ENCODE assay signal across 9 mouse cellular contexts in genomic region chr2:71543948-71544347, GRCm38 (mm10). TPM values are rescaled to one million over a fixed set of nuclear protein-coding genes. Genes with fewer than 3 reads are reported as not detected.
DNase-seq lines count a peak whose midpoint lies in the region; ATAC-seq and TF ChIP-seq lines count a peak whose summit lies in the region.
"Had no signal": no experiment of that assay in that cellular context is flagged by ENCODE, and none has a peak within 500 bp of the region (broad histone marks: within the 10 kb centered on the region; RNA-seq: fewer than 3 reads in every experiment).

No protein-coding gene starts in this region.

- peaks cover 18% of the 10 kb centered on the region for H3K4me1 ChIP-seq in neural tube, embryonic 11.5 days (ENCODE audit: control insufficient read depth, insufficient read depth, low read length)
- H3K4me1 ChIP-seq in neural tube, embryonic 15.5 days, result peaks cover 36% of the 10 kb centered on the region
- no peaks in the 10 kb centered on the region; the same call in 1 of the 2 replicates for H3K4me1 ChIP-seq in embryonic fibroblast, embryonic 13.5 days (ENCODE audit: control insufficient read depth, insufficient read depth, low read length)
- peaks cover 18% of the 10 kb centered on the region for H3K4me1 ChIP-seq in intestine, embryonic 14.5 days (replicated peaks; ENCODE audit: control insufficient read depth, insufficient read depth, low read length)
- peaks cover 40% of the 10 kb centered on the region for H3K4me1 ChIP-seq in stomach, embryonic 15.5 days

- WGBS in neural tube, embryonic 11.5 days, result 1% methylated on average over 20 of the region's 20 CpGs
- WGBS in neural tube, embryonic 15.5 days, result 1% methylated on average over 20 of the region's 20 CpGs
- WGBS in intestine, embryonic 14.5 days, result 2% methylated on average over 20 of the region's 20 CpGs
- WGBS in stomach, embryonic 15.5 days, result 3% methylated on average over 20 of the region's 20 CpGs

- H3K27ac ChIP-seq in neural tube, embryonic 11.5 days (ENCODE audit: low read depth, low read length), result no peak overlapping the region
- H3K27ac ChIP-seq in neural tube, embryonic 15.5 days (replicated peaks), result no peak overlapping the region
- H3K27ac ChIP-seq in embryonic fibroblast, embryonic 13.5 days (ENCODE audit: insufficient read depth, low read length), result peak overlapping the region; percentile 15; the same call in 1 of the 2 replicates
- no peak overlapping the region for H3K27ac ChIP-seq in intestine, embryonic 14.5 days (ENCODE audit: low read depth)
- H3K27ac ChIP-seq in stomach, embryonic 15.5 days, result no peak overlapping the region
- H3K27ac ChIP-seq: hindbrain, embryonic 15.5 days had no signal

- peak overlapping the region; percentile 18; the same call in 1 of the 2 replicates for H3K4me3 ChIP-seq in neural tube, embryonic 11.5 days (ENCODE audit: low read depth, low read length)
- H3K4me3 ChIP-seq in neural tube, embryonic 15.5 days (replicated peaks), result no peak overlapping the region
- H3K4me3 ChIP-seq in embryonic fibroblast, embryonic 13.5 days (ENCODE audit: insufficient read depth, low read length), result peak overlapping the region; percentile 58
- peak overlapping the region; percentile 46; the same call in 1 of the 2 replicates for H3K4me3 ChIP-seq in intestine, embryonic 14.5 days (ENCODE audit: low read depth, low read length)
- H3K4me3 ChIP-seq in stomach, embryonic 15.5 days (replicated peaks), result peak overlapping the region; percentile 24

- ATAC-seq in neural tube, embryonic 11.5 days (ENCODE audit: insufficient read depth, low FRiP score, low TSS enrichment), result no peak
- ATAC-seq in neural tube, embryonic 15.5 days (ENCODE audit: low FRiP score), result no peak
- ATAC-seq in intestine, embryonic 14.5 days (replicated peaks; ENCODE audit: low FRiP score, low TSS enrichment, low read depth), result no peak
- ATAC-seq in stomach, embryonic 15.5 days (ENCODE audit: insufficient read depth, low FRiP score, low read depth), result no peak

- H3K36me3 ChIP-seq in neural tube, embryonic 11.5 days (ENCODE audit: control insufficient read depth, insufficient read depth, low read length), result no peaks in the 10 kb centered on the region
- H3K36me3 ChIP-seq in neural tube, embryonic 15.5 days, result no peaks in the 10 kb centered on the region
- no peaks in the 10 kb centered on the region for H3K36me3 ChIP-seq in intestine, embryonic 14.5 days (ENCODE audit: control insufficient read depth, insufficient read depth, low read length)
- H3K36me3 ChIP-seq in stomach, embryonic 15.5 days, result no peaks in the 10 kb centered on the region
- H3K36me3 ChIP-seq: hindbrain, embryonic 15.5 days had no signal

- H3K9ac ChIP-seq in neural tube, embryonic 11.5 days (ENCODE audit: low read length), result no peak overlapping the region
- no peak overlapping the region for H3K9ac ChIP-seq in neural tube, embryonic 15.5 days (replicated peaks)
- H3K9ac ChIP-seq in intestine, embryonic 14.5 days (ENCODE audit: low read length), result peak overlapping the region; percentile 17; the same call in 1 of the 2 replicates
- no peak overlapping the region for H3K9ac ChIP-seq in stomach, embryonic 15.5 days
- H3K9ac ChIP-seq: hindbrain, embryonic 15.5 days had no signal

- no peaks in the 10 kb centered on the region for H3K9me3 ChIP-seq in neural tube, embryonic 11.5 days (ENCODE audit: control insufficient read depth, low read length)
- H3K9me3 ChIP-seq in neural tube, embryonic 15.5 days (replicated peaks), result no peaks in the 10 kb centered on the region
- H3K9me3 ChIP-seq in intestine, embryonic 14.5 days (ENCODE audit: control insufficient read depth, low read length), result no peaks in the 10 kb centered on the region
- H3K9me3 ChIP-seq in stomach, embryonic 15.5 days, result no peaks in the 10 kb centered on the region
- H3K9me3 ChIP-seq: hindbrain, embryonic 15.5 days had no signal

- H3K4me2 ChIP-seq in neural tube, embryonic 11.5 days (ENCODE audit: low read depth), result peak overlapping the region; percentile 97; the same call in 1 of the 2 replicates
- no peak overlapping the region for H3K4me2 ChIP-seq in neural tube, embryonic 15.5 days
- no peak overlapping the region for H3K4me2 ChIP-seq in intestine, embryonic 14.5 days (ENCODE audit: low read length)
- H3K4me2 ChIP-seq in stomach, embryonic 15.5 days, result 0 out of 2 replicates have a peak overlapping the region, but pooled peaks have one; percentile 25

- H3K27me3 ChIP-seq in neural tube, embryonic 11.5 days (ENCODE audit: control insufficient read depth, insufficient read depth, low read length), result peaks cover 85% of the 10 kb centered on the region
- H3K27me3 ChIP-seq in neural tube, embryonic 15.5 days (replicated peaks), result peaks cover 83% of the 10 kb centered on the region
- peaks cover 96% of the 10 kb centered on the region for H3K27me3 ChIP-seq in intestine, embryonic 14.5 days (replicated peaks; ENCODE audit: control insufficient read depth, insufficient read depth, low read length)
- H3K27me3 ChIP-seq in stomach, embryonic 15.5 days (replicated peaks), result peaks cover 85% of the 10 kb centered on the region

- TF ChIP-seq POLR2A in embryonic fibroblast, embryonic 13.5 days (IDR thresholded peaks at IDR 0.05; ENCODE audit: low read depth, low read length), result no peak

- peak; percentile 35 for DNase-seq in neural tube, embryonic 11.5 days (ENCODE audit: low spot score)
- DNase-seq in intestine, embryonic 14.5 days (ENCODE audit: low spot score), result peak; percentile 73
- no peak for DNase-seq in left cerebral cortex, adult 9 months (ENCODE audit: low spot score in 2 of 2)
- no peak for DNase-seq in layer of hippocampus, postnatal 14 days (ENCODE audit: low spot score in 2 of 2)
- DNase-seq: cerebellum, postnatal 36 days had no signal

- no peak for TF ChIP-seq CTCF in embryonic fibroblast, embryonic 13.5 days (IDR thresholded peaks at IDR 0.05; ENCODE audit: borderline replicate concordance, insufficient read depth, low read length)

RNA-seq across cellular contexts. Expression of gene Dlx2, which starts 2.6 kb away (rescaled TPM):
- 2.2 TPM in 2 replicates for polyA plus RNA-seq in neural tube, embryonic 11.5 days (2014; fragmentation: Nextera tagmentation; extraction: Ambion mirVana)
- polyA plus RNA-seq in neural tube, embryonic 15.5 days (2015; fragmentation: Nextera tagmentation; extraction: Ambion mirVana), result 0.08 and 1.1 TPM in 2 replicates
- 2.4 and 3.2 TPM in 2 replicates for polyA plus RNA-seq in embryonic fibroblast, embryonic 13.5 days (2011; ENCODE audit: insufficient read length, low read depth, missing spikeins)
- polyA plus RNA-seq in intestine, embryonic 14.5 days (2014; fragmentation: Nextera tagmentation; extraction: Ambion mirVana), result 5.8 and 6.4 TPM in 2 replicates
- polyA plus RNA-seq in stomach, embryonic 15.5 days (2015; fragmentation: Nextera tagmentation; extraction: Ambion mirVana), result 3.9 and 4.2 TPM in 2 replicates
- total RNA-seq in layer of hippocampus, postnatal 14 days (2021), result 1 to 10 TPM; 6.2 to 7.5 TPM

RNA-seq across cellular contexts. Expression of gene Dlx1, which starts 16.0 kb away (rescaled TPM):
- polyA plus RNA-seq in neural tube, embryonic 11.5 days (2014; fragmentation: Nextera tagmentation; extraction: Ambion mirVana), result 1.2 and 2.5 TPM in 2 replicates
- 0.13 and 1.3 TPM in 2 replicates for polyA plus RNA-seq in neural tube, embryonic 15.5 days (2015; fragmentation: Nextera tagmentation; extraction: Ambion mirVana)
- polyA plus RNA-seq in embryonic fibroblast, embryonic 13.5 days (2011; ENCODE audit: insufficient read length, low read depth, missing spikeins), result 1.9 and 2.0 TPM in 2 replicates
- polyA plus RNA-seq in intestine, embryonic 14.5 days (2014; fragmentation: Nextera tagmentation; extraction: Ambion mirVana), result 8.0 and 9.8 TPM in 2 replicates
- 10.3 and 11.3 TPM in 2 replicates for polyA plus RNA-seq in stomach, embryonic 15.5 days (2015; fragmentation: Nextera tagmentation; extraction: Ambion mirVana)
- 10 to 100 TPM; 18.4 to 24.4 TPM for total RNA-seq in layer of hippocampus, postnatal 14 days (2021)

Comparison
In these comparisons a context has a peak if more than half of its experiments do, and no peak if none do; other contexts are left out.
1. H3K4me2 ChIP-seq: peak in neural tube, embryonic 11.5 days (single experiment) and stomach, embryonic 15.5 days (single experiment); none in neural tube, embryonic 15.5 days (single experiment) and intestine, embryonic 14.5 days (single experiment).
2. DNase-seq: peak in neural tube, embryonic 11.5 days (single experiment) and intestine, embryonic 14.5 days (single experiment); none in left cerebral cortex, adult 9 months (0 of 2) and layer of hippocampus, postnatal 14 days (0 of 2).